In genomic region chr11:76322939-76323338, GRCm38 (mm10) we compare ENCODE assay signal across 12 mouse cellular contexts.
DNase-seq lines count a peak whose midpoint lies in the region; ATAC-seq lines count a peak whose summit lies in the region.
"Had no signal": no experiment of that assay in that cellular context is flagged by ENCODE, and none has a peak within 500 bp of the region (broad histone marks: within the 10 kb centered on the region; RNA-seq: fewer than 3 reads in every experiment).

No protein-coding gene starts in this region.

- WGBS in limb, embryonic 12.5 days: 77% methylated on average over 5 of the region's 5 CpGs

- H3K4me2 ChIP-seq in limb, embryonic 12.5 days: no peak overlapping the region
- H3K4me2 ChIP-seq: limb, embryonic 13.5 days had no signal

- no peak overlapping the region for H3K9ac ChIP-seq in limb, embryonic 12.5 days (replicated peaks)
- H3K9ac ChIP-seq: limb, embryonic 13.5 days had no signal

- H3K27ac ChIP-seq in limb, embryonic 12.5 days: 0 out of 2 replicates have a peak overlapping the region, but pooled peaks have one; percentile 12
- H3K27ac ChIP-seq: layer of hippocampus, adult 2 months had no signal

- H3K4me1 ChIP-seq in limb, embryonic 12.5 days (replicated peaks): peaks cover 73% of the 10 kb centered on the region

- H3K9me3 ChIP-seq in limb, embryonic 12.5 days: 0 out of 2 replicates have a peak, but pooled peaks cover 4% of the 10 kb centered on the region
- H3K9me3 ChIP-seq: G1E; limb, embryonic 13.5 days had no signal

- no peak for ATAC-seq in limb, embryonic 12.5 days (ENCODE audit: insufficient number of reproducible peaks, insufficient read depth, low FRiP score, low TSS enrichment, low read depth)

- intact Hi-C loops in left cerebral cortex, postnatal 25 days (cut with DNase I): no loop called here

- no peaks in the 10 kb centered on the region for H3K27me3 ChIP-seq in limb, embryonic 12.5 days

- DNase-seq in heart, adult 8-10 months (ENCODE audit: low spot score): peak; percentile 48
- DNase-seq in heart, postnatal 4 days: no peak
- DNase-seq in NIH3T3 (ENCODE audit: low read depth): peak; percentile 38
- peak; percentile 60 to 72 for DNase-seq in cerebellum, postnatal 25 days
- no peak for DNase-seq in right cerebral cortex, postnatal 10 days (ENCODE audit: low spot score in 2 of 2)
- no peak for DNase-seq in left cerebral cortex, postnatal 25 days (ENCODE audit: low spot score in 2 of 2)
- DNase-seq: gastrocnemius, postnatal 10 days; thymus, adult 2 months had no signal

- 0 out of 2 replicates have a peak, but pooled peaks cover 6% of the 10 kb centered on the region for H3K36me3 ChIP-seq in limb, embryonic 12.5 days
- H3K36me3 ChIP-seq: G1E had no signal

- no peak overlapping the region for H3K4me3 ChIP-seq in limb, embryonic 12.5 days (replicated peaks)
- H3K4me3 ChIP-seq: layer of hippocampus, adult 2 months; limb, embryonic 13.5 days had no signal

Comparison
In these comparisons a context has a peak if more than half of its experiments do, and no peak if none do; other contexts are left out.
1. DNase-seq: peak in heart, adult 8-10 months (single experiment), NIH3T3 (single experiment) and cerebellum, postnatal 25 days (2 of 2); none in heart, postnatal 4 days (single experiment), right cerebral cortex, postnatal 10 days (0 of 2) and left cerebral cortex, postnatal 25 days (0 of 2).